Mouse (Mus musculus) heart, postnatal 0 days (tissue): ENCODE measurements around the gene Kcns3.

Experiments used
- CTCF ChIP-seq: IDR thresholded peaks from 2 replicates; pipeline ENCODE4 v1.5.1; 2016; ENCODE audit warnings: antibody characterized with exemption, control low read depth, low read depth
- EP300 ChIP-seq: IDR thresholded peaks from 2 replicates; pipeline ENCODE4 v1.6.1; 2016; ENCODE audit warnings: antibody characterized with exemption, low read depth

DNA sequence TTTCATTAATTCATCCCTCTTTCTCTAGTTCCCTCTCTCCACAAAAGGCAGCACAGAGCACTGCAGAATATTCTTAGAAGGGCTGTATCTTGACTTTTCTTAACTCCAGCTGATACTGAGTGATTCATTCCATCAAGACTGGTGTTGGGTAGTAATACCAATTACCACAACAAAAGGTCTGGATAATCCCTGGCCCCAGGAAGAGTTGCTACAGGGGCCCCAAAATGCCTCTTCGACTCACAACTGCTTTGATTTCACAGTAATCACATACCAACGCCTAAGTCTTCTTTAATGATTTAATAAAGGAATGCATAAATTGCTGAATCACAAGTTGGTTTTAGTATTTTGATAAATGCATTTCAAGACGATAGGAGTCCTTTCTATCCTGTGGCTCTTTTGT is 21.7 kb downstream of the Kcns3 start:
- no peak for TF ChIP-seq CTCF
- no peak for TF ChIP-seq EP300
